Mouse (Mus musculus) ES-E14 (cell line): Measurements from ENCODE around the gene Golph3.

ENCODE experiments used
- CHD2 ChIP-seq: IDR thresholded peaks from 2 replicates; pipeline ENCODE4 v1.6.1; 2014; ENCODE audit warnings: mild to moderate bottlenecking, low read depth, low read length, inconsistent platforms
- HCFC1 ChIP-seq: IDR thresholded peaks from 2 replicates; pipeline ENCODE4 v1.6.1; 2012; ENCODE audit warnings: low read length, inconsistent platforms, borderline replicate concordance; ENCODE audit not compliant: insufficient read depth
- MAFK ChIP-seq: IDR thresholded peaks from 2 replicates; pipeline ENCODE4 v1.6.1; 2014; ENCODE audit warnings: mild to moderate bottlenecking, low read depth, low read length, inconsistent platforms; ENCODE audit not compliant: insufficient read depth
- ZNF384 ChIP-seq: IDR thresholded peaks from 2 replicates; pipeline ENCODE4 v1.6.1; 2012; ENCODE audit warnings: low read depth, low read length, inconsistent platforms

- TF ChIP-seq CHD2 = no peak
- TF ChIP-seq HCFC1 = no peak
- no peak for TF ChIP-seq MAFK
- no peak for TF ChIP-seq ZNF384
These were observed 63.4 kb downstream of the Golph3 start for GRCm38 (mm10) chr15:12384679-12385078.
